Mouse (Mus musculus): ENCODE data around the gene Ift27. TPM values are rescaled to one million over a fixed set of nuclear protein-coding genes. Genes with fewer than 3 reads are reported as not detected.

The Ift27 gene
- polyA plus RNA-seq, 1 experiment from 2014 or later: 61.6 TPM

- H3K36me3 ChIP-seq (ENCODE audit: insufficient read depth, low read length): no peaks in the 10 kb centered on the region
- no peak overlapping the region for H3K9ac ChIP-seq (replicated peaks; ENCODE audit: low read depth)
- ATAC-seq: no peak
- peaks cover 7% of the 10 kb centered on the region; the same call in 1 of the 2 replicates for H3K4me1 ChIP-seq (ENCODE audit: insufficient read depth, low read depth, low read length)
- no peaks in the 10 kb centered on the region for H3K9me3 ChIP-seq (ENCODE audit: low read length)
- 75% methylated on average over 6 of the region's 6 CpGs for WGBS
- peak; percentile 14 for DNase-seq (ENCODE audit: low spot score)
- H3K4me2 ChIP-seq (replicated peaks; ENCODE audit: low read depth, low read length): peak overlapping the region; percentile 50; the same call in 1 of the 2 replicates
- no peak for TF ChIP-seq EP300 (IDR thresholded peaks at IDR 0.05)
- no peak for TF ChIP-seq CTCF (IDR thresholded peaks at IDR 0.05)
- H3K4me3 ChIP-seq (ENCODE audit: low read depth, low read length): peak overlapping the region; percentile 25; the same call in 1 of the 2 replicates
- H3K27me3 ChIP-seq (replicated peaks; ENCODE audit: insufficient read depth, low read length): no peaks in the 10 kb centered on the region
- no peak overlapping the region for H3K27ac ChIP-seq (ENCODE audit: low read length)
Observed at GRCm38 (mm10) chr15:78174887-78175245, 959 bp upstream of the Ift27 start.

- Histone ChIP-seq H3K4me3 (ENCODE audit: low read depth, low read length) (peak overlapping the region; percentile 56), H3K27me3 (replicated peaks; ENCODE audit: insufficient read depth, low read length) (no peaks in the 10 kb centered on the region), H3K4me1 (ENCODE audit: insufficient read depth, low read depth, low read length) (peaks cover 7% of the 10 kb centered on the region; the same call in 1 of the 2 replicates), H3K4me2 (replicated peaks; ENCODE audit: low read depth, low read length) (peak overlapping the region; percentile 89), H3K36me3 (ENCODE audit: insufficient read depth, low read length) (no peaks in the 10 kb centered on the region), H3K9ac (replicated peaks; ENCODE audit: low read depth) (peak overlapping the region; percentile 51), H3K27ac (ENCODE audit: low read length) (peak overlapping the region; percentile 38; the same call in 1 of the 2 replicates), H3K9me3 (ENCODE audit: low read length) (no peaks in the 10 kb centered on the region)
- no peak for DNase-seq (ENCODE audit: low spot score)
- TF ChIP-seq EP300 (IDR thresholded peaks at IDR 0.05) (no peak), CTCF (IDR thresholded peaks at IDR 0.05) (no peak)
- WGBS: 21% methylated on average over 26 of the region's 26 CpGs
- ATAC-seq: 0 out of 2 replicates have a peak, but pooled peaks have one; percentile 0
Observed at GRCm38 (mm10) chr15:78172899-78173817, 749 bp downstream of the Ift27 start.

- no peaks in the 10 kb centered on the region for H3K36me3 ChIP-seq (ENCODE audit: insufficient read depth, low read length)
- H3K27ac ChIP-seq (ENCODE audit: low read length): no peak overlapping the region
- DNase-seq (ENCODE audit: low spot score) (no peak), ATAC-seq (no peak)
- no peak overlapping the region for H3K9ac ChIP-seq (replicated peaks; ENCODE audit: low read depth)
- TF ChIP-seq EP300 (IDR thresholded peaks at IDR 0.05) (no peak), CTCF (IDR thresholded peaks at IDR 0.05) (no peak)
- no peaks in the 10 kb centered on the region for H3K9me3 ChIP-seq (ENCODE audit: low read length)
- WGBS: 64% methylated on average over 11 of the region's 11 CpGs
- no peak overlapping the region for H3K4me2 ChIP-seq (replicated peaks; ENCODE audit: low read depth, low read length)
- H3K27me3 ChIP-seq (replicated peaks; ENCODE audit: insufficient read depth, low read length): no peaks in the 10 kb centered on the region
- peaks cover 7% of the 10 kb centered on the region; the same call in 1 of the 2 replicates for H3K4me1 ChIP-seq (ENCODE audit: insufficient read depth, low read depth, low read length)
- H3K4me3 ChIP-seq (ENCODE audit: low read depth, low read length): no peak overlapping the region
Observed at GRCm38 (mm10) chr15:78172256-78172898, 1.5 kb downstream of the Ift27 start.

GRCm38 (mm10) chr15:78171651-78172050, 2.3 kb downstream of the Ift27 start:
- 92% methylated on average over 10 of the region's 10 CpGs for WGBS
- DNase-seq (ENCODE audit: low spot score) (no peak), ATAC-seq (no peak)
- Histone ChIP-seq H3K9me3 (ENCODE audit: low read length) (no peaks in the 10 kb centered on the region), H3K4me2 (replicated peaks; ENCODE audit: low read depth, low read length) (no peak overlapping the region), H3K36me3 (ENCODE audit: insufficient read depth, low read length) (no peaks in the 10 kb centered on the region), H3K9ac (replicated peaks; ENCODE audit: low read depth) (no peak overlapping the region), H3K4me3 (ENCODE audit: low read depth, low read length) (no peak overlapping the region), H3K27me3 (replicated peaks; ENCODE audit: insufficient read depth, low read length) (no peaks in the 10 kb centered on the region), H3K27ac (ENCODE audit: low read length) (no peak overlapping the region), H3K4me1 (ENCODE audit: insufficient read depth, low read depth, low read length) (peaks cover 7% of the 10 kb centered on the region; the same call in 1 of the 2 replicates)
- TF ChIP-seq EP300 (IDR thresholded peaks at IDR 0.05) (no peak), CTCF (IDR thresholded peaks at IDR 0.05) (0 out of 2 replicates have a peak, but pooled peaks have one; percentile 11)

- WGBS: 87% methylated on average over 15 of the region's 15 CpGs
Observed at GRCm38 (mm10) chr15:78170708-78171107, 3.2 kb downstream of the Ift27 start.

GRCm38 (mm10) chr15:78169566-78169965, 4.3 kb downstream of the Ift27 start:
- Histone ChIP-seq H3K4me2 (replicated peaks; ENCODE audit: low read depth, low read length) (no peak overlapping the region), H3K9me3 (ENCODE audit: low read length) (no peaks in the 10 kb centered on the region), H3K27ac (ENCODE audit: low read length) (no peak overlapping the region), H3K4me3 (ENCODE audit: low read depth, low read length) (no peak overlapping the region), H3K4me1 (ENCODE audit: insufficient read depth, low read depth, low read length) (peaks cover 7% of the 10 kb centered on the region; the same call in 1 of the 2 replicates), H3K27me3 (replicated peaks; ENCODE audit: insufficient read depth, low read length) (no peaks in the 10 kb centered on the region), H3K9ac (replicated peaks; ENCODE audit: low read depth) (no peak overlapping the region), H3K36me3 (ENCODE audit: insufficient read depth, low read length) (no peaks in the 10 kb centered on the region)
- no peak for DNase-seq (ENCODE audit: low spot score)
- no peak for ATAC-seq
- TF ChIP-seq CTCF (IDR thresholded peaks at IDR 0.05) (no peak), EP300 (IDR thresholded peaks at IDR 0.05) (no peak)
- WGBS: 74% methylated on average over 11 of the region's 11 CpGs

More at GRCm38 (mm10) chr15:78170708-78171107, 3.2 kb downstream of the Ift27 start:
- DNase-seq (ENCODE audit: low spot score): no peak
- TF ChIP-seq CTCF (IDR thresholded peaks at IDR 0.05): no peak
- H3K4me1 ChIP-seq (ENCODE audit: insufficient read depth, low read depth, low read length): peaks cover 7% of the 10 kb centered on the region; the same call in 1 of the 2 replicates
- no peaks in the 10 kb centered on the region for H3K27me3 ChIP-seq (replicated peaks; ENCODE audit: insufficient read depth, low read length)
- H3K27ac ChIP-seq (ENCODE audit: low read length): no peak overlapping the region
- no peaks in the 10 kb centered on the region for H3K9me3 ChIP-seq (ENCODE audit: low read length)
- H3K4me2 ChIP-seq (replicated peaks; ENCODE audit: low read depth, low read length): no peak overlapping the region
- no peaks in the 10 kb centered on the region for H3K36me3 ChIP-seq (ENCODE audit: insufficient read depth, low read length)
- ATAC-seq: no peak
- H3K4me3 ChIP-seq (ENCODE audit: low read depth, low read length): no peak overlapping the region
- no peak overlapping the region for H3K9ac ChIP-seq (replicated peaks; ENCODE audit: low read depth)
